Mouse (Mus musculus) kidney, embryonic 15.5 days (tissue): ENCODE data around the gene Tmem91. TPM values are rescaled to one million over a fixed set of nuclear protein-coding genes. Genes with fewer than 3 reads are reported as not detected.

Experiments used
- ATAC-seq: fragments of 200-750 bp; cut with Nextera tagmentation; replicated peaks from 2 replicates; pipeline ENCODE4 v1.8.0; 2017; ENCODE audit warnings: moderate TSS enrichment; ENCODE audit not compliant: low FRiP score
- H3K27ac ChIP-seq: fragments of 300-500 bp; sonication (generic); 2 replicates; pipeline ENCODE4 v1.5.1; 2015; ENCODE audit warnings: mild to moderate bottlenecking, inconsistent platforms
- H3K27me3 ChIP-seq: fragments of 300-500 bp; sonication (generic); 2 replicates; pipeline ENCODE4 v1.6.1; 2015; ENCODE audit warnings: inconsistent platforms
- H3K36me3 ChIP-seq: fragments of 300-500 bp; sonication (generic); 2 replicates; pipeline ENCODE4 v1.6.1; 2015; ENCODE audit warnings: inconsistent platforms
- H3K4me1 ChIP-seq: fragments of 300-500 bp; sonication (generic); 2 replicates; pipeline ENCODE4 v1.6.1; 2015; ENCODE audit warnings: inconsistent platforms
- H3K4me2 ChIP-seq: fragments of 300-500 bp; sonication (generic); 2 replicates; pipeline ENCODE4 v1.6.1; 2015; ENCODE audit warnings: moderate library complexity, mild to moderate bottlenecking, inconsistent platforms
- H3K4me3 ChIP-seq: fragments of 300-500 bp; sonication (generic); replicated peaks from 2 replicates; pipeline ENCODE4 v1.5.1; 2015; ENCODE audit warnings: mild to moderate bottlenecking, inconsistent platforms
- H3K9ac ChIP-seq: fragments of 300-500 bp; sonication (generic); 2 replicates; pipeline ENCODE4 v1.6.1; 2015; ENCODE audit warnings: mild to moderate bottlenecking, inconsistent platforms
- H3K9me3 ChIP-seq: fragments of 300-500 bp; sonication (generic); replicated peaks from 2 replicates; pipeline ENCODE4 v1.6.1; 2016; ENCODE audit warnings: inconsistent platforms
- WGBS: fragments of 180-500 bp; shearing (Covaris S2); methylation state at CpG from one replicate; pipeline ENCODE4 v1.1.7; 2015; ENCODE audit warnings: mixed read lengths; 5-methylcytosine and 5-hydroxymethylcytosine counted together
- polyA plus RNA-seq: library from polyadenylated mRNA; unstranded; fragments of >200 nt; fragmentation: Nextera tagmentation; extraction: Ambion mirVana; gene quantifications from 2 replicates; pipeline ENCODE4 v1.2.1, GENCODE M21; 2015

The Tmem91 gene
- polyA plus RNA-seq, 1 experiment from 2014 or later = 2.4 TPM

DNA sequence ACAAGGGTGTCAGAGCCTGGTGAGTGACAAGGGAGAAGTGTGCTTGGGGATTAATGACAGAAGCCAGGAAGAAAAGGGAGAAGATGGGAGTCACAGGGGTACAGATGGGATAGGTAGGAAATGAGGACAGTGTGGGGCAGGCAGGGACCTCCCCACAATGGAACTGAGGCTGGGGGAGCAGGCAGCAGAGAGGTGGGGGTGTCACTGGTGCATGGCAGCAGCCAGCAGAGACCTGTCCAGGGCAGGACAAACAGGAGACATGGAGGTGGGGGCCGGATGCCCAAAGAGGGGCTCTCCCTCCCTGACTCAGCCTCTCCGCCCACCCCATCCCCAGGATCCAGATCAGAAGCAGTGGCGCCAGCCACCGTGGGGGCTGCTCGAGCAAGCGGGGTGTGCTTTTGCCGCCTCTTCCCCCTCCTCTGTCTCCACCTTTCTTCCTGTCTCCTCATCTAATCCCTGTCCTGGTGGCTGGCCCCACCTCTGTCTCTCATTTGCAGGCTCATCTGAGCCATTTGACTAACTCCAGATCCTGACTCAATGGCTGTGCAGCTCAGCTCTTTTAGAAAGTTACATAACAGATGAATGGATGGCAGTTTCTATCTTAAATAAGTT is 35.7 kb upstream of the Tmem91 start:
- Histone ChIP-seq H3K36me3 (peaks cover 36% of the 10 kb centered on the region), H3K4me1 (peaks cover 53% of the 10 kb centered on the region), H3K4me2 (peak overlapping the region; percentile 30), H3K27ac (peak overlapping the region; percentile 33), H3K9ac (0 out of 2 replicates have a peak overlapping the region, but pooled peaks have one; percentile 31), H3K27me3 (no peaks in the 10 kb centered on the region), H3K9me3 (no peaks in the 10 kb centered on the region), H3K4me3 (no peak overlapping the region)
- 6% methylated on average over 6 of the region's 7 CpGs for WGBS
- peak; percentile 24; the same call in 1 of the 2 replicates for ATAC-seq

DNA sequence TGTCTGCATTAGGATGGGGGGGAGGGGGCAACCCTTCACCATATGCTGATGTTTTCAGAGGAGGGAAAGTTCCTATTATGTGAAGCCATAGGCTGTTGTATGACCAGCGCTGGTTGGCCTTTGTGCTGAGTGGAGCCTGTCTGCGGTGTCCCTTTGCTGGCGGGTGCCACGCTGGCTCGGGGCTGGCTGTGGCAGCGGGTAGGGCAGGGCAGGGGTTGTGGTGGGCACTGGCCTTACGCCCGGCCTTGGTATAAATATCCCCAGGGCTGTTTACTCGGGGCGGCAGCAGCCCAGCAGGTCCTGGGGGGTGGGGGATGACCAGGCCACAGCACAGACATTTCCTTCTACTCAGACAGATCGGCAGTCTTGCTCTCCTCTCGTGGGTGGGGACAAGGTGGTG is 35.0 kb upstream of the Tmem91 start:
- ATAC-seq = no peak
- H3K4me2 ChIP-seq = peak overlapping the region; percentile 30; the same call in 1 of the 2 replicates

DNA sequence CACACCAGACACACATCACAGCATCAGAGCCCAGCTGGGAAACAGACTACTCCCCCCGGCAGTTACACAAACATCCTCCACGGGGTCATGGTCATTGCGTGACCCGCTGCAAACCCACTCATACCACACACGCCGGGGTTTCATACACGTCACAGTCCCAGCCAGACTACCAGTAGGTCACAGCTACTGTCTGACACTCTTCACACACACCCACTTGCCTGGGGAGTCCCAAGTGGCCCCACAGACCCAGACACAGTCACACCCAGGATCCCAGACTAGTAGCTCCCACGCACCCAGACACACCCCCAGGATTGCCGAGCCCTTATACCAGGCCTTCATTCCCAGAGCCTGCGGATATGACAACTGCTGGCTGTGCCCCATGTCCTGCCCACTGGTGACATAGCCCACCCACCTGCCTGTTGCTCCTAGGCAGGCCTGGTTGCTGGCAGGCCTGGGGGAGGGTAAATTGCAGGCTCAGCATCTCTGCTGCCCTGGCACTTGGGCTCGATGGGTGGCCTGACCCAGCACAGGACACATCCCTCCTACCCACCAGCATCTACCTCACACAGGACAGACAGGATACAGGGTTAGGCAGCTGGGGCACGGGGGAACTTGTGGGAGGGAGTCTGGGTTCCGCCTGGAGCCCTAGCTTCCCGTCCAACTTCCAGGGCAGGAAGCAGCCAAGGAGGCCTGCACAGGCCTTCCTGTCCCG is 32.8 kb upstream of the Tmem91 start:
- Histone ChIP-seq H3K4me1 (peaks cover 76% of the 10 kb centered on the region), H3K4me2 (peak overlapping the region; percentile 35; the same call in 1 of the 2 replicates), H3K9ac (no peak overlapping the region), H3K9me3 (no peaks in the 10 kb centered on the region), H3K36me3 (peaks cover 8% of the 10 kb centered on the region), H3K27ac (peak overlapping the region; percentile 81), H3K27me3 (peaks cover 13% of the 10 kb centered on the region), H3K4me3 (no peak overlapping the region)
- peak; percentile 19 for ATAC-seq
- WGBS = 18% methylated on average over 15 of the region's 15 CpGs

More for the DNA sequence above, 35.0 kb upstream of the Tmem91 start:
- no peaks in the 10 kb centered on the region for H3K9me3 ChIP-seq
- H3K27me3 ChIP-seq = no peaks in the 10 kb centered on the region
- no peak overlapping the region for H3K4me3 ChIP-seq
- H3K27ac ChIP-seq = no peak overlapping the region; the same call in 1 of the 2 replicates
- WGBS = 14% methylated on average over 12 of the region's 12 CpGs
- peaks cover 59% of the 10 kb centered on the region for H3K4me1 ChIP-seq
- H3K36me3 ChIP-seq = peaks cover 30% of the 10 kb centered on the region
- peak overlapping the region; percentile 31; the same call in 1 of the 2 replicates for H3K9ac ChIP-seq

DNA sequence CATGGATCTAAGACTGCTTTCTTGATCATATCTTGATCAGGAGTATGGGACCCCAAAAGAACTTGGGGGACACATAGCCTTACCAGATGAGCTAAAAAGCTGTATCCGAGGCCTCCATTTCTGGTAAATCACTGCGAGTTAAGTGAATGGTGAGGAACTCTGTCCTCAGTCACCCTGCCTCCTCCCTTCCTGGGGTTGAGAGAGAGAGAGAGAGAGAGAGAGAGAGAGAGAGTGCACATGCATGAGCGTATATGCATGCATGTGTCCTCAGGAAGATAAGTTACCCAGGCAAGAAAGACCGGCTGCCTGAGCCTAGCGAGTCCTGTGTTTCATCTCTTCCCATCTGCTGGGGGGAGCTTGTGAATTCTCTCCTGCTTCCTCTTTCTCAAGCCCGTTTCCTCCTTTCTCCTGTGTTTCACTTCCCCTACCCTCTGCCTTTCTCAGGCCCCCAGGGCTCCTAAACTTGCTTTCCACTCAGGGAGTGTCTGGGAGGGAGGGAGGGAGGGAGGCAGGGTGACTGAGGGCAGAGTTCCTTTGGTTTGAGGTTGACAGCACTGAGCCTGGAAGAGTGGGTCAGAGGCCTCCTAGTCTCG is 31.7 kb upstream of the Tmem91 start:
- Histone ChIP-seq H3K9me3 (no peaks in the 10 kb centered on the region; the same call in 1 of the 2 replicates), H3K36me3 (peaks cover 8% of the 10 kb centered on the region), H3K27me3 (peaks cover 13% of the 10 kb centered on the region), H3K4me1 (peaks cover 72% of the 10 kb centered on the region), H3K9ac (no peak overlapping the region), H3K4me2 (no peak overlapping the region), H3K27ac (peak overlapping the region; percentile 81), H3K4me3 (no peak overlapping the region)
- WGBS = 42% methylated on average over 7 of the region's 7 CpGs
- no peak for ATAC-seq

DNA sequence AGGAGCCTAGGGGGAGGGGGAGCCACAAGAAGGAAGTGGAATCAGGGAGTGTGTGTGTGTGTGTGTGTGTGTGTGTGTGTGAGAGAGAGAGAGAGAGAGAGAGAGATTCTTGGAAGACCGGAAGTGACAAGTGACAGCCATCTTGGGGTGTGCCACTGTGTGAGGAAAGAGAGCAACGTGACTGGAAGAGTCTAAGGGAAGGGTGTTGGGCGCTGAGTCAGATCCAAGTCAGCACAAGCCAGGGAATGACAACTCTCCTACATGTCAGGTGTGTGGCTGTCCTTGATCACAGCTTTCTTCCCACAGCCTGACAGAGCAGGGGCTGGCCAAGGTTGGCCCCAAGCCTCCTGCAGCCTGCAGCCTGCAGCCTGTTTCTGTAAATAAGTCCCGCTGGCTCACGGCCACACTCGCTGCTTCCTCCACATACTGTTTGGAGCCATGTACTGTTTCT is 30.9 kb upstream of the Tmem91 start:
- Histone ChIP-seq H3K4me1 (peaks cover 64% of the 10 kb centered on the region), H3K27me3 (peaks cover 13% of the 10 kb centered on the region), H3K36me3 (peaks cover 13% of the 10 kb centered on the region), H3K9me3 (peaks cover under 1% of the 10 kb centered on the region; the same call in 1 of the 2 replicates), H3K9ac (no peak overlapping the region), H3K4me2 (no peak overlapping the region), H3K27ac (peak overlapping the region; percentile 81), H3K4me3 (no peak overlapping the region)
- WGBS = 54% methylated on average over 6 of the region's 6 CpGs
- ATAC-seq = no peak

DNA sequence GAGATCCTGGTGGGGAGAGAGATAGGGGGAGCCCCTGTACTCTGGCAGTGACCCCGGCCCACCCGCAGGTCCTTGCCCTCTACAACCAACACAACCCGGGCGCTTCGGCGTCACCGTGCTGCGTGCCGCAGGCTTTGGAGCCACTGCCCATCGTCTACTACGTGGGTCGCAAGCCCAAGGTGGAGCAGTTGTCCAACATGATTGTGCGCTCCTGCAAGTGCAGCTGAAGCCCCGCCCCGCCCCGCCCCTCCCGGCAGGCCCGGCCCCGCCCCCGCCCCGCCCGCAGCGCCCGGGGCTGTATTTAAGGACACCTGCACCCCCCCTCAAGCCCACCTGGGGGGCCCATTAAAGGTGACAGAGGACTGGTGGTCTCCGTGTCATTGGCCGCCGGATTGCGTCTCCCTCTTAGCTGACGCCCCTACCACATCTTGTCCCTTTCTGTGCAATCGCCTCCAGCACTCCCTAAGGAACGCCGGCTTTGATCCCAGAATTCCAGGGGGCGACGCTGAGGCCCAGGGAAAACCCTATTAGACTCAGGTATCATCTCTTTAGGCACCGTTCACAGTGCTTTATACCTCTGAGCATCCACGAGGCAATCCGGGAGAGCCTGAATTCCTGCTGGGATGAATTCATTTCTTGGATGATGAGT is 29.9 kb upstream of the Tmem91 start:
- peaks cover 55% of the 10 kb centered on the region for H3K4me1 ChIP-seq
- H3K27me3 ChIP-seq = peaks cover 13% of the 10 kb centered on the region
- peaks cover 15% of the 10 kb centered on the region for H3K36me3 ChIP-seq
- 14% methylated on average over 37 of the region's 37 CpGs for WGBS
- H3K4me2 ChIP-seq = peak overlapping the region; percentile 58
- H3K27ac ChIP-seq = no peak overlapping the region
- peaks cover 2% of the 10 kb centered on the region; the same call in 1 of the 2 replicates for H3K9me3 ChIP-seq
- H3K4me3 ChIP-seq = peak overlapping the region; percentile 27
- 0 out of 2 replicates have a peak, but pooled peaks have one; percentile 12 for ATAC-seq
- H3K9ac ChIP-seq = no peak overlapping the region

DNA sequence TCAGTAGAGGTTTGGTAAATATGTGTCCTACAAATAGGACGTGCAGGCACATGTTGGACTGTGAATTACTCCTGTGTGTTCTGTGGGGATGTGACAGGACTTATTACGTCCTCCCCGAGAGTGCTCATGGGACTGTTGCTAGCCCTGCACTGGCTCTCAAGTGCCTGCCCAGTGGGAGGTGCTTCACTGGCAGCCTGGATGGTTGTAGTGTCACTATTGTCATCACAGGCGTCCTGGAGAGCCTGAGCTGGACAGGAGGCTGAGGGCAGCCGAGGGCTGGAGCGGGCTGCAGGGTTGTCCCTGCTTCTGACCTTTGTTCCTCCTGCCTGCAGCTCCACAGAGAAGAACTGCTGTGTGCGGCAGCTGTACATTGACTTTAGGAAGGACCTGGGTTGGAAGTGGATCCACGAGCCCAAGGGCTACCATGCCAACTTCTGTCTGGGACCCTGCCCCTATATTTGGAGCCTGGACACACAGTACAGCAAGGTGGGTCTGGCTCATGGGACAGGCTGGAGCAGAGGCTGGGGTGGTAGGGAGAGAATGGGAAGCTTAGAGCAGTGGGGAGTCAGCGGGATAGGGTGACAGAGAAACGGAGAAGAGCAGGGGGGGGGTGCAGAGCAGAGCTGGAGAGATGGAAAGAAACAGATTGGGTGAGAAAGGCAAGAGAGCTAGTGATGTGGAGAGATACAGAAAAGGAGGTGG is 29.0 kb upstream of the Tmem91 start:
- no peak; the same call in 1 of the 2 replicates for ATAC-seq
- Histone ChIP-seq H3K4me3 (no peak overlapping the region), H3K9me3 (peaks cover 2% of the 10 kb centered on the region; the same call in 1 of the 2 replicates), H3K27me3 (peaks cover 13% of the 10 kb centered on the region), H3K4me2 (peak overlapping the region; percentile 58; the same call in 1 of the 2 replicates), H3K27ac (no peak overlapping the region), H3K9ac (no peak overlapping the region), H3K36me3 (peaks cover 17% of the 10 kb centered on the region), H3K4me1 (peaks cover 51% of the 10 kb centered on the region)
- WGBS = 31% methylated on average over 10 of the region's 10 CpGs

DNA sequence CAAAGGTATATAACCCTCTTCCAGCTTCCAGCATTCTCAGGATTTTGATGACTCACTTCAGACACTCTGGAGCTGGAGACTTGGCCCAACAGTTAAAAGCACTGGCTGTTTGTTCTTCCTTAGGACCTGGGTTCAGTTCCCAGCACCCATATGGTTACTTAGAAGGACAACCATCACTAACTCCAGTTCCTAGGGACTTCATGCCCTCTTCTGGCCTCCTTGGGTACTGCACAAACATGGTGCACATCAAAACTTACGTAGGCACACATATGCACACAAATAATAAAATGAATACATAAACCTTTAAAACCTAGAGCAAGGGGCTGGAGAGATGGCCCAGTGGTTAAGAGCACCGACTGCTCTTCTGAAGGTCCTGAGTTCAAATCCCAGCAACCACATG is 27.4 kb upstream of the Tmem91 start:
- H3K27me3 ChIP-seq = peaks cover 13% of the 10 kb centered on the region
- H3K36me3 ChIP-seq = peaks cover 23% of the 10 kb centered on the region
- no peak overlapping the region for H3K4me3 ChIP-seq
- H3K4me2 ChIP-seq = no peak overlapping the region
- H3K9me3 ChIP-seq = peaks cover 2% of the 10 kb centered on the region; the same call in 1 of the 2 replicates
- no peak for ATAC-seq
- H3K27ac ChIP-seq = no peak overlapping the region
- WGBS = 97% methylated on average over 2 of the region's 2 CpGs
- no peak overlapping the region for H3K9ac ChIP-seq
- H3K4me1 ChIP-seq = peaks cover 40% of the 10 kb centered on the region

DNA sequence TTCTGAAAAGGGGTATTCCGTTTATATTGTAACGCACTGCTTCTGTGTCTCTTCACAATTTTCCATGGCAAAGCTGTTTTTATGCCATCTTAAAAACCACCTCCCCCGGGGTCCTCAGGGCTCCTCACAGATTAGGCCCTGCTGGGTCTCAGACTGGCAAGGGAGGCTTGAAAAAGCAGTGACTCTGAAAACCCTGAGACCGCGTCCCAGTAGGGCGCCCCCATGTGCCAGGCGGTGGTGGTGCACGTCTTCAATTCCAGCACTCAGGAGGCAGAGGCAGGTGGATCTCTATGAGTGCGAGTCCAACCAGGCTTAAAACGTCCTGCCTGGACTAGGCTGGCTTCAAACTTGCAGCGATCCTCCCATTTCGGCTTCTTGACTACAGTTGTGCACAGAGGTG is 25.8 kb upstream of the Tmem91 start:
- Histone ChIP-seq H3K36me3 (peaks cover 30% of the 10 kb centered on the region), H3K4me2 (no peak overlapping the region), H3K4me1 (peaks cover 24% of the 10 kb centered on the region), H3K27me3 (peaks cover 13% of the 10 kb centered on the region), H3K9me3 (peaks cover 2% of the 10 kb centered on the region; the same call in 1 of the 2 replicates), H3K27ac (no peak overlapping the region), H3K9ac (no peak overlapping the region), H3K4me3 (no peak overlapping the region)
- no peak for ATAC-seq
- WGBS = 75% methylated on average over 12 of the region's 12 CpGs

DNA sequence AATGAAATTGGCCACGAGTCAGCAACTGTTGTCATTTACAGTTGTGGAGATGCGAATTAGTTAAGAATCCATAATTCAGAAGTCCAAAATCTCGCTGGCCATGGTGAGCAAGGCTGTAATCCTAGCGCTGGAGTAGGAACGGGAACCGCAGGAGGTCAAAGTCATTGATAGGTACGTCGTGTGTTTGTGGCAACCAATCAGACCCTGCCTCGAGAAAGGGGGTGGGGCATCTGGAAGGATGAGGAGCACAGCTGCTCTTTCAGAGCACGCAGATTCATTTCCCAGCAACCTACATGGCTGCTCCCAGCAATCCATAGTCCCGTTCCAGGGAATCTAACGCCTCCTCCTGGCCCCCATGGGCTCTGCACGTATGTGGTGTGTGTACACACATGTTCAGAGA is 24.9 kb upstream of the Tmem91 start:
- Histone ChIP-seq H3K9me3 (peaks cover 2% of the 10 kb centered on the region; the same call in 1 of the 2 replicates), H3K4me2 (no peak overlapping the region), H3K9ac (no peak overlapping the region), H3K4me3 (no peak overlapping the region), H3K27me3 (peaks cover 13% of the 10 kb centered on the region), H3K4me1 (peaks cover 15% of the 10 kb centered on the region), H3K27ac (no peak overlapping the region), H3K36me3 (peaks cover 36% of the 10 kb centered on the region)
- WGBS = 62% methylated on average over 13 of the region's 13 CpGs
- ATAC-seq = no peak

DNA sequence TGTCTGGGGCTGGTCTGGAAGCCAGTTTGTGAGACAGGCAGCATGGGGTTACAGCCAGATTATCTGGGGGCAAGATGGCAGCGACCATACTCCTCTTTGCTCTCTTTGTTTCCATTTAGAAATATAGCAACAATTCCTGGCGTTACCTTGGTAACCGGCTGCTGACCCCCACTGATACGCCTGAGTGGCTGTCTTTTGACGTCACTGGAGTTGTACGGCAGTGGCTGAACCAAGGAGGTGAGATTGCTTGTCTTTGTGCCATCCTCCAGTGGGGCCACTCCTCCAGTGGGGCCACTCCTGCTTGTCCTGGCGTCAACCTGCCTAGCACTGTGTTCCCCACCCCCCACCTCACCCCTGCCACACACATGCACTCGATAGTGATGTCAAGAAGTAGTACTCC is 19.1 kb upstream of the Tmem91 start:
- Histone ChIP-seq H3K27me3 (peaks cover 9% of the 10 kb centered on the region), H3K4me3 (no peak overlapping the region), H3K4me1 (peaks cover 11% of the 10 kb centered on the region), H3K4me2 (no peak overlapping the region), H3K27ac (no peak overlapping the region), H3K36me3 (peaks cover 19% of the 10 kb centered on the region; the same call in 1 of the 2 replicates), H3K9ac (no peak overlapping the region), H3K9me3 (no peaks in the 10 kb centered on the region)
- 68% methylated on average over 8 of the region's 8 CpGs for WGBS
- ATAC-seq = no peak
